In genomic region chr14:45944101-45944500, GRCm38 (mm10) we compare ENCODE assay signal across 22 mouse cellular contexts.
DNase-seq lines count a peak whose midpoint lies in the region; ATAC-seq and TF ChIP-seq lines count a peak whose summit lies in the region.
"Had no signal": no experiment of that assay in that cellular context is flagged by ENCODE, and none has a peak within 500 bp of the region (broad histone marks: within the 10 kb centered on the region; RNA-seq: fewer than 3 reads in every experiment).

No protein-coding gene starts in this region.

- no peak overlapping the region for H3K4me2 ChIP-seq in kidney, postnatal 0 days (ENCODE audit: low read length)
- H3K4me2 ChIP-seq in stomach, postnatal 0 days (replicated peaks; ENCODE audit: low read depth) = no peak overlapping the region
- H3K4me2 ChIP-seq in forebrain, embryonic 13.5 days = no peak overlapping the region
- H3K4me2 ChIP-seq: embryonic facial prominence, embryonic 13.5 days; hindbrain, embryonic 13.5 days had no signal

- no peak overlapping the region for H3K9ac ChIP-seq in kidney, postnatal 0 days (ENCODE audit: low read depth, low read length)
- no peak overlapping the region for H3K9ac ChIP-seq in stomach, postnatal 0 days (ENCODE audit: low read length)
- no peak overlapping the region for H3K9ac ChIP-seq in forebrain, embryonic 13.5 days
- H3K9ac ChIP-seq: embryonic facial prominence, embryonic 13.5 days; hindbrain, embryonic 13.5 days had no signal

- no peak overlapping the region for H3K27ac ChIP-seq in kidney, postnatal 0 days
- H3K27ac ChIP-seq in stomach, postnatal 0 days (replicated peaks) = no peak overlapping the region
- no peak overlapping the region for H3K27ac ChIP-seq in forebrain, embryonic 13.5 days
- H3K27ac ChIP-seq: embryonic facial prominence, embryonic 13.5 days; heart, embryonic 10.5 days; hindbrain, embryonic 13.5 days; hindbrain, postnatal 0 days had no signal

- WGBS in kidney, postnatal 0 days = 55% methylated on average over 5 of the region's 5 CpGs
- WGBS in stomach, postnatal 0 days = 66% methylated on average over 5 of the region's 5 CpGs
- WGBS in forebrain, embryonic 13.5 days = 88% methylated on average over 5 of the region's 5 CpGs

- H3K4me3 ChIP-seq in kidney, postnatal 0 days (replicated peaks; ENCODE audit: low read depth, low read length) = no peak overlapping the region
- no peak overlapping the region for H3K4me3 ChIP-seq in stomach, postnatal 0 days (ENCODE audit: low read depth, low read length)
- H3K4me3 ChIP-seq in forebrain, embryonic 13.5 days = no peak overlapping the region
- H3K4me3 ChIP-seq: embryonic facial prominence, embryonic 13.5 days; heart, embryonic 10.5 days; hindbrain, embryonic 13.5 days had no signal

- no peak for TF ChIP-seq EP300 in stomach, postnatal 0 days (optimal IDR thresholded peaks at IDR 0.05)

- no peaks in the 10 kb centered on the region for H3K27me3 ChIP-seq in kidney, postnatal 0 days (ENCODE audit: insufficient read depth, low read length)
- no peaks in the 10 kb centered on the region for H3K27me3 ChIP-seq in stomach, postnatal 0 days (ENCODE audit: control insufficient read depth, insufficient read depth, low read length)
- H3K27me3 ChIP-seq in forebrain, embryonic 13.5 days = no peaks in the 10 kb centered on the region
- H3K27me3 ChIP-seq: CH12.LX; embryonic facial prominence, embryonic 13.5 days; hindbrain, embryonic 13.5 days; Patski had no signal

- no peaks in the 10 kb centered on the region for H3K36me3 ChIP-seq in kidney, postnatal 0 days (ENCODE audit: insufficient read depth, low read length)
- no peaks in the 10 kb centered on the region for H3K36me3 ChIP-seq in stomach, postnatal 0 days (ENCODE audit: control insufficient read depth, insufficient read depth, low read length)
- no peaks in the 10 kb centered on the region for H3K36me3 ChIP-seq in forebrain, embryonic 13.5 days (ENCODE audit: poor library complexity, severe bottlenecking)
- H3K36me3 ChIP-seq: embryonic facial prominence, embryonic 13.5 days; heart, embryonic 10.5 days; hindbrain, embryonic 13.5 days had no signal

- ATAC-seq in kidney, postnatal 0 days (replicated peaks; ENCODE audit: low FRiP score, low read depth) = peak; percentile 61; the same call in 1 of the 2 replicates
- no peak for ATAC-seq in stomach, postnatal 0 days (ENCODE audit: low FRiP score, low TSS enrichment)
- ATAC-seq in inflammation-experienced regulatory T-cells, adult 6 months = no peak
- ATAC-seq in forebrain, embryonic 13.5 days = no peak
- ATAC-seq: activated CD4-positive, CD25-positive, alpha-beta regulatory T cell, adult 4 months; forebrain, embryonic 14.5 days; hindbrain, postnatal 0 days; Patski had no signal

- intact Hi-C loops in heart, postnatal 36 days (cut with DNase I) = no loop called here

- DNase-seq in heart, adult 11 months = peak; percentile 73
- no peak for DNase-seq in heart, postnatal 36 days
- DNase-seq in kidney, adult 8-10 months = peak; percentile 40 to 68
- peak; percentile 12 for DNase-seq in kidney, postnatal 0 days (ENCODE audit: low spot score)
- peak; percentile 49 to 70 for DNase-seq in kidney, postnatal 36 days
- no peak for DNase-seq in stomach, postnatal 0 days (ENCODE audit: low spot score)
- DNase-seq: adrenal gland, postnatal 25 days; cerebellum, adult 2 months; cerebellum, postnatal 10 days; gastrocnemius, postnatal 36 days; heart, adult 18-20 months; heart, postnatal 10 days had no signal

- no peak for TF ChIP-seq CTCF in kidney, postnatal 0 days (IDR thresholded peaks at IDR 0.05; ENCODE audit: low read depth)
- TF ChIP-seq CTCF in stomach, postnatal 0 days (IDR thresholded peaks at IDR 0.05; ENCODE audit: low read depth) = no peak

- H3K4me1 ChIP-seq in kidney, postnatal 0 days (replicated peaks; ENCODE audit: insufficient read depth, low read length) = peaks cover 4% of the 10 kb centered on the region; the same call in 1 of the 2 replicates
- no peaks in the 10 kb centered on the region for H3K4me1 ChIP-seq in stomach, postnatal 0 days (replicated peaks; ENCODE audit: control insufficient read depth, insufficient read depth)
- no peaks in the 10 kb centered on the region for H3K4me1 ChIP-seq in forebrain, embryonic 13.5 days
- H3K4me1 ChIP-seq: hindbrain, embryonic 13.5 days had no signal

- no peaks in the 10 kb centered on the region for H3K9me3 ChIP-seq in kidney, postnatal 0 days (replicated peaks; ENCODE audit: low read length)
- no peaks in the 10 kb centered on the region for H3K9me3 ChIP-seq in stomach, postnatal 0 days (ENCODE audit: control insufficient read depth, low read length)
- no peaks in the 10 kb centered on the region for H3K9me3 ChIP-seq in forebrain, embryonic 13.5 days (replicated peaks)
- H3K9me3 ChIP-seq: embryonic facial prominence, embryonic 13.5 days; heart, embryonic 10.5 days; hindbrain, embryonic 13.5 days had no signal

Comparison
In these comparisons a context has a peak if more than half of its experiments do, and no peak if none do; other contexts are left out.
1. DNase-seq: peak in heart, adult 11 months (single experiment), kidney, adult 8-10 months (2 of 2), kidney, postnatal 0 days (single experiment) and kidney, postnatal 36 days (2 of 2); none in heart, postnatal 36 days (0 of 2) and stomach, postnatal 0 days (single experiment).